Mouse (Mus musculus): ENCODE data around the gene Car8. TPM values are rescaled to one million over a fixed set of nuclear protein-coding genes. Genes with fewer than 3 reads are reported as not detected.

Gene Car8
- total and polyA plus RNA-seq, 2 experiments from 2014 or later, result 71.3 to 82.4 TPM

GRCm38 (mm10) chr4:8239306-8239670, 447 bp upstream of the Car8 start:
- H3K4me1 ChIP-seq (ENCODE audit: insufficient read depth, low read length), result no peaks in the 10 kb centered on the region
- H3K27ac ChIP-seq, result no peak overlapping the region
- no peaks in the 10 kb centered on the region for H3K36me3 ChIP-seq (ENCODE audit: insufficient read depth, low read length)
- H3K4me3 ChIP-seq (ENCODE audit: low read length), result peak overlapping the region; percentile 73
- ATAC-seq, result peak; percentile 62
- H3K9me3 ChIP-seq (ENCODE audit: low read length), result no peaks in the 10 kb centered on the region
- peak overlapping the region; percentile 99 for H3K4me2 ChIP-seq (ENCODE audit: low read depth, low read length)
- DNase-seq (ENCODE audit: low spot score), result peak; percentile 28
- 20% methylated on average over 11 of the region's 11 CpGs for WGBS
- peak; percentile 23; the same call in 1 of the 2 replicates for TF ChIP-seq CTCF (IDR thresholded peaks at IDR 0.05; ENCODE audit: low read depth)
- H3K27me3 ChIP-seq (ENCODE audit: insufficient read depth, low read length), result no peaks in the 10 kb centered on the region
- peak overlapping the region; percentile 67 for H3K9ac ChIP-seq (replicated peaks; ENCODE audit: low read length)

- H3K9ac ChIP-seq (replicated peaks; ENCODE audit: low read length), result peak overlapping the region; percentile 28; the same call in 1 of the 2 replicates
- no peak overlapping the region for H3K27ac ChIP-seq
- no peak for TF ChIP-seq CTCF (IDR thresholded peaks at IDR 0.05; ENCODE audit: low read depth)
- H3K4me2 ChIP-seq (ENCODE audit: low read depth, low read length), result no peak overlapping the region
- H3K36me3 ChIP-seq (ENCODE audit: insufficient read depth, low read length), result no peaks in the 10 kb centered on the region
- WGBS, result 69% methylated on average over 12 of the region's 12 CpGs
- no peaks in the 10 kb centered on the region for H3K4me1 ChIP-seq (ENCODE audit: insufficient read depth, low read length)
- no peak overlapping the region for H3K4me3 ChIP-seq (ENCODE audit: low read length)
- no peaks in the 10 kb centered on the region for H3K9me3 ChIP-seq (ENCODE audit: low read length)
- no peaks in the 10 kb centered on the region for H3K27me3 ChIP-seq (ENCODE audit: insufficient read depth, low read length)
- ATAC-seq (0 out of 2 replicates have a peak, but pooled peaks have one; percentile 46), DNase-seq (ENCODE audit: low spot score) (no peak)
Observed at GRCm38 (mm10) chr4:8232393-8233111, 6.3 kb downstream of the Car8 start.

DNA sequence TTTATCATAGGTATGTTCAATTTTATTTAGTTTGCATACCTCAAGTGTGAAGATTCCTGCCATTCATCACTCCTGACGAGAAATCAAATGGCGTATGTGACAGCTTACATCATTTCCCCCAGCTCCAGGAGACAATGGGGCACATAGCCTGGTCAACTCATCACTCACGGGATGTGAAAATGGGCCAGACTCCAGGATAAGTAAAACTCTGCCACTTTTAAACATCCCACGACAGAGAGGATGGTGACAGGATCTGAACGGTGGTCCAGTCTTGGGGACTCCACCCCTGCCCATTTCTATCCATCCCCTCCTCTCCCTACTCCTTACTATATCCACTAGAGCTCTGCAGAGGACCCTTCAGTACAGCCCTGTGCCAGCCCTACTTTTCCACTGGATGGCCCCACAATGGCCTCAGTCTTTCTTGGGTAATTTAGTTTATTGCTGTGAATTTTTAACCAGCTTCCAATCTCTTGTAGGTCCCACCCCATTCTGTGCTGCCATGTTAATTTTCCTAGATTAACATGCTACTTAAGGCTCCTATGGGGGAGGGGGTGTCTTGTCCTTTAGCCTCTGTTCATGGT, 7.5 kb downstream of the Car8 start:
- no peak for TF ChIP-seq CTCF (IDR thresholded peaks at IDR 0.05; ENCODE audit: low read depth)
- Histone ChIP-seq H3K27me3 (ENCODE audit: insufficient read depth, low read length) (no peaks in the 10 kb centered on the region), H3K4me2 (ENCODE audit: low read depth, low read length) (0 out of 2 replicates have a peak overlapping the region, but pooled peaks have one; percentile 2), H3K4me3 (ENCODE audit: low read length) (no peak overlapping the region), H3K27ac (no peak overlapping the region), H3K9me3 (ENCODE audit: low read length) (no peaks in the 10 kb centered on the region), H3K36me3 (ENCODE audit: insufficient read depth, low read length) (no peaks in the 10 kb centered on the region), H3K4me1 (ENCODE audit: insufficient read depth, low read length) (no peaks in the 10 kb centered on the region), H3K9ac (replicated peaks; ENCODE audit: low read length) (no peak overlapping the region)
- WGBS, result 74% methylated on average over 5 of the region's 5 CpGs
- DNase-seq (ENCODE audit: low spot score) (no peak), ATAC-seq (no peak)

DNA sequence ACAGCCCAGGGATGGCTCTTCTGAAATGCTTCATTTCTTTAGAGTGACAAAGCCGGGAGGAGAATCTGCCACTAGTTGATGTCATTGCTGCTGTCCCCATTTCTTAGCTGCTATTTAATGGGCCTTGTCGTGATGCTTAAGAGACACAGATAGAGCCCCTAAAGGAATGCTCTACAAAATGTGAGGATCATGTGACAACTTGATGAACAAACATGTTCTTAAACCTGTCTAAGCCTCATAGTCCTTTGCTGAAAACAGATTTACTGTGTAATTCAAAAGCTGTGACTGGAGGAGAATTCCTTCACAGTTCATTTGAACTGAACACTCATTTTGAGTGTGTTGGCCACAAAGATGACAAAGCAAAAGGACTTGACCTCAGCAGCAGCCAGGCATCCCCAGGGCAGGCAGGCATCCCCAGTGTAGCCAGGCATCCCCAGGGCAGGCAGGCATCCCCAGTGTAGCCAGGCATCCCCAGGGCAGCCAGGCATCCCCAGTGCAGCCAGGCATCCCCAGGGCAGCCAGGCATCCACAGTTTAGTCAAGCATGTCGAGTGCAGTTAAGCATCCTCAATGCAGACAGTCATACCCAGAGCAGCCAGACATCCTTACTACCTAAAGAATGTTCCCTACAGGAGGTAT, 9.1 kb downstream of the Car8 start:
- WGBS, result 48% methylated on average over 3 of the region's 3 CpGs
- DNase-seq (ENCODE audit: low spot score) (no peak), ATAC-seq (peak; percentile 22; the same call in 1 of the 2 replicates)
- H3K4me2 ChIP-seq (ENCODE audit: low read depth, low read length), result no peak overlapping the region
- H3K9ac ChIP-seq (replicated peaks; ENCODE audit: low read length), result no peak overlapping the region
- no peaks in the 10 kb centered on the region for H3K27me3 ChIP-seq (ENCODE audit: insufficient read depth, low read length)
- H3K4me3 ChIP-seq (ENCODE audit: low read length), result no peak overlapping the region
- no peaks in the 10 kb centered on the region for H3K36me3 ChIP-seq (ENCODE audit: insufficient read depth, low read length)
- H3K9me3 ChIP-seq (ENCODE audit: low read length), result no peaks in the 10 kb centered on the region
- no peak overlapping the region; the same call in 1 of the 2 replicates for H3K27ac ChIP-seq
- H3K4me1 ChIP-seq (ENCODE audit: insufficient read depth, low read length), result no peaks in the 10 kb centered on the region
- no peak for TF ChIP-seq CTCF (IDR thresholded peaks at IDR 0.05; ENCODE audit: low read depth)

- Histone ChIP-seq H3K9me3 (ENCODE audit: low read length) (no peaks in the 10 kb centered on the region), H3K4me3 (ENCODE audit: low read length) (no peak overlapping the region), H3K36me3 (ENCODE audit: insufficient read depth, low read length) (no peaks in the 10 kb centered on the region), H3K27me3 (ENCODE audit: insufficient read depth, low read length) (no peaks in the 10 kb centered on the region), H3K4me1 (ENCODE audit: insufficient read depth, low read length) (no peaks in the 10 kb centered on the region), H3K9ac (replicated peaks; ENCODE audit: low read length) (no peak overlapping the region), H3K4me2 (ENCODE audit: low read depth, low read length) (no peak overlapping the region), H3K27ac (no peak overlapping the region)
- 84% methylated on average over 8 of the region's 8 CpGs for WGBS
- ATAC-seq (no peak), DNase-seq (ENCODE audit: low spot score) (no peak)
- TF ChIP-seq CTCF (IDR thresholded peaks at IDR 0.05; ENCODE audit: low read depth), result no peak
Observed at GRCm38 (mm10) chr4:8218941-8219340, 19.9 kb downstream of the Car8 start.

- Histone ChIP-seq H3K27me3 (ENCODE audit: insufficient read depth, low read length) (no peaks in the 10 kb centered on the region), H3K36me3 (ENCODE audit: insufficient read depth, low read length) (no peaks in the 10 kb centered on the region), H3K4me2 (ENCODE audit: low read depth, low read length) (no peak overlapping the region), H3K9me3 (ENCODE audit: low read length) (no peaks in the 10 kb centered on the region), H3K27ac (no peak overlapping the region), H3K9ac (replicated peaks; ENCODE audit: low read length) (no peak overlapping the region), H3K4me1 (ENCODE audit: insufficient read depth, low read length) (no peaks in the 10 kb centered on the region), H3K4me3 (ENCODE audit: low read length) (no peak overlapping the region)
- no peak for TF ChIP-seq CTCF (IDR thresholded peaks at IDR 0.05; ENCODE audit: low read depth)
- DNase-seq (ENCODE audit: low spot score) (no peak), ATAC-seq (no peak)
- 64% methylated on average over 3 of the region's 3 CpGs for WGBS
Observed at GRCm38 (mm10) chr4:8218004-8218403, 20.8 kb downstream of the Car8 start.
